Mouse (Mus musculus) MEL (cell line): ENCODE data around the gene Kcnj6. TPM values are rescaled to one million over a fixed set of nuclear protein-coding genes. Genes with fewer than 3 reads are reported as not detected.

Experiments used
- DNase-seq: peaks from one replicate; pipeline ENCODE4 v3.0.0; 2011; ENCODE audit warnings: low read depth, low spot score
- H3K27ac ChIP-seq: 2 replicates; pipeline ENCODE4 v1.5.1; 2012; ENCODE audit warnings: low read depth, mild to moderate bottlenecking, control low read depth, low read length, moderate library complexity; ENCODE audit not compliant: control insufficient read depth
- H3K27me3 ChIP-seq, 2 experiments: fragments of 150-350 bp in 1 of 2; sonication (generic) in 1 of 2; 2 replicates each; pipeline ENCODE4 v1.6.1; 2012; ENCODE audit warnings: low read length in 2 of 2, mild to moderate bottlenecking in 2 of 2, improper control_type of control experiment in 1 of 2, moderate library complexity in 1 of 2; ENCODE audit not compliant: insufficient read depth in 2 of 2, control insufficient read depth in 1 of 2
- H3K36me3 ChIP-seq, 2 experiments: 2 replicates each; pipeline ENCODE4 v1.6.1; 2012 to 2014; ENCODE audit warnings: low read length in 2 of 2, improper control_type of control experiment in 1 of 2, inconsistent platforms in 1 of 2, mild to moderate bottlenecking in 1 of 2; ENCODE audit not compliant: insufficient read depth in 2 of 2, control insufficient read depth in 1 of 2
- H3K4me1 ChIP-seq, 2 experiments: fragments of 150-350 bp in 1 of 2; sonication (generic) in 1 of 2; 2 replicates each; pipeline ENCODE4 v1.6.1; 2012; ENCODE audit warnings: low read length in 2 of 2, improper control_type of control experiment in 1 of 2, mild to moderate bottlenecking in 1 of 2; ENCODE audit not compliant: insufficient read depth in 2 of 2, control insufficient read depth in 1 of 2
- H3K4me3 ChIP-seq, 2 experiments: fragments of 150-350 bp in 1 of 2; sonication (generic) in 1 of 2; 2 replicates each; pipeline ENCODE4 v1.5.1; 2012; ENCODE audit warnings: low read depth in 2 of 2, low read length in 2 of 2, mild to moderate bottlenecking in 2 of 2, moderate library complexity in 2 of 2, control low read depth in 1 of 2, improper control_type of control experiment in 1 of 2; ENCODE audit not compliant: control insufficient read depth in 1 of 2, insufficient read depth in 1 of 2
- H3K79me2 ChIP-seq: 2 replicates; pipeline ENCODE4 v1.6.1; 2012; ENCODE audit warnings: mild to moderate bottlenecking, low read length, moderate library complexity; ENCODE audit not compliant: control insufficient read depth, poor library complexity, insufficient read depth
- H3K9ac ChIP-seq: 2 replicates; pipeline ENCODE4 v1.6.1; 2012; ENCODE audit warnings: low read depth, mild to moderate bottlenecking, control low read depth, low read length, moderate library complexity; ENCODE audit not compliant: control insufficient read depth, poor library complexity, severe bottlenecking
- H3K9me3 ChIP-seq: fragments of 150-350 bp; sonication (generic); replicated peaks from 2 replicates; pipeline ENCODE4 v1.6.1; 2012; ENCODE audit warnings: mild to moderate bottlenecking, low read length, improper control_type of control experiment, moderate library complexity; ENCODE audit not compliant: insufficient read depth
- CHD2 ChIP-seq: IDR thresholded peaks from 2 replicates; pipeline ENCODE4 v1.6.1; 2011; ENCODE audit warnings: low read length, improper control_type of control experiment
- ELF1 ChIP-seq: IDR thresholded peaks from 2 replicates; pipeline ENCODE4 v1.6.1; 2014; ENCODE audit warnings: low read depth, mild to moderate bottlenecking, inconsistent platforms, low read length, improper control_type of control experiment, moderate library complexity
- GABPA ChIP-seq: IDR thresholded peaks from 2 replicates; pipeline ENCODE4 v1.6.1; 2012; ENCODE audit warnings: low read depth, mild to moderate bottlenecking, inconsistent platforms, low read length, improper control_type of control experiment, moderate library complexity
- GATA1 ChIP-seq: IDR thresholded peaks from 2 replicates; pipeline ENCODE4 v1.6.1; 2011; ENCODE audit warnings: low read depth, low read length, improper control_type of control experiment
- HCFC1 ChIP-seq: IDR thresholded peaks from 2 replicates; pipeline ENCODE4 v1.6.1; 2012; ENCODE audit warnings: low read depth, mild to moderate bottlenecking, inconsistent platforms, low read length, improper control_type of control experiment, moderate library complexity
- JUND ChIP-seq: IDR thresholded peaks from 2 replicates; pipeline ENCODE4 v1.6.1; 2011; ENCODE audit warnings: low read depth, mild to moderate bottlenecking, improper control_type of control experiment, low read length
- MAZ ChIP-seq: IDR thresholded peaks from 2 replicates; pipeline ENCODE4 v1.6.1; 2012; ENCODE audit warnings: low read depth, mild to moderate bottlenecking, inconsistent platforms, low read length, improper control_type of control experiment
- MEF2A ChIP-seq: IDR thresholded peaks from 2 replicates; pipeline ENCODE4 v1.6.1; 2014; ENCODE audit warnings: low read depth, mild to moderate bottlenecking, inconsistent platforms, low read length, improper control_type of control experiment; ENCODE audit not compliant: poor library complexity, insufficient replicate concordance, severe bottlenecking; ENCODE audit errors: extremely low read depth
- MXI1 ChIP-seq: IDR thresholded peaks from 2 replicates; pipeline ENCODE4 v1.6.1; 2011; ENCODE audit warnings: mild to moderate bottlenecking, low read depth, low read length, improper control_type of control experiment
- MYB ChIP-seq: IDR thresholded peaks from 2 replicates; pipeline ENCODE4 v1.6.1; 2011; ENCODE audit warnings: mild to moderate bottlenecking, low read depth, low read length, improper control_type of control experiment
- NRF1 ChIP-seq: IDR thresholded peaks from 2 replicates; pipeline ENCODE4 v1.6.1; 2014; ENCODE audit warnings: low read depth, mild to moderate bottlenecking, inconsistent platforms, low read length, improper control_type of control experiment, moderate library complexity; ENCODE audit not compliant: poor library complexity, insufficient read depth, severe bottlenecking
- POLR2A ChIP-seq, 2 experiments: IDR thresholded peaks; 2 replicates each; pipeline ENCODE4 v1.6.1; 2011 to 2012; ENCODE audit warnings: low read length in 2 of 2, mild to moderate bottlenecking in 2 of 2, control low read depth in 1 of 2, improper control_type of control experiment in 1 of 2, low read depth in 1 of 2, moderate library complexity in 1 of 2; ENCODE audit not compliant: control insufficient read depth in 1 of 2, insufficient read depth in 1 of 2, poor library complexity in 1 of 2
- RAD21 ChIP-seq: IDR thresholded peaks from 2 replicates; pipeline ENCODE4 v1.6.1; 2011; ENCODE audit warnings: mild to moderate bottlenecking, low read depth, low read length, improper control_type of control experiment
- TAL1 ChIP-seq: IDR thresholded peaks from 2 replicates; pipeline ENCODE4 v1.6.1; 2012; ENCODE audit warnings: mild to moderate bottlenecking, inconsistent platforms, low read length, moderate library complexity, mixed read lengths
- TBP ChIP-seq: IDR thresholded peaks from 2 replicates; pipeline ENCODE4 v1.8.0; 2011; ENCODE audit warnings: low read depth, low read length, improper control_type of control experiment
- UBTF ChIP-seq: IDR thresholded peaks from 2 replicates; pipeline ENCODE4 v1.6.1; 2012; ENCODE audit warnings: low read depth, mild to moderate bottlenecking, inconsistent platforms, low read length, improper control_type of control experiment, moderate library complexity, borderline replicate concordance; ENCODE audit not compliant: insufficient read depth
- USF1 ChIP-seq: IDR thresholded peaks from 2 replicates; pipeline ENCODE4 v1.6.1; 2014; ENCODE audit warnings: low read depth, mild to moderate bottlenecking, inconsistent platforms, low read length, improper control_type of control experiment, moderate library complexity
- USF2 ChIP-seq, 2 experiments: IDR thresholded peaks; 2 replicates each; pipeline ENCODE4 v1.6.1; 2011 to 2012; ENCODE audit warnings: improper control_type of control experiment in 2 of 2, low read length in 2 of 2, borderline replicate concordance in 1 of 2, inconsistent platforms in 1 of 2, low read depth in 1 of 2, mild to moderate bottlenecking in 1 of 2; ENCODE audit not compliant: insufficient read depth in 1 of 2
- ZNF384 ChIP-seq: IDR thresholded peaks from 2 replicates; pipeline ENCODE4 v1.6.1; 2012; ENCODE audit warnings: low read depth, mild to moderate bottlenecking, inconsistent platforms, low read length, improper control_type of control experiment
- polyA plus RNA-seq, 2 experiments: library from polyadenylated mRNA; stranded (reverse) in 1 of 2; unstranded in 1 of 2; fragments of >175 nt in 1 of 2; fragments of >200 nt in 1 of 2; gene quantifications; 2 replicates each; pipeline versions ENCODE4 v1.2.1 to v1.2.4; 2012; ENCODE audit warnings: low replicate concordance in 2 of 2, low read depth in 1 of 2; ENCODE audit not compliant: insufficient read length in 2 of 2, insufficient read depth in 1 of 2, missing spikeins in 1 of 2
- total RNA-seq: library from RNA; depleted of rRNA; stranded (reverse); fragments of 300-350 nt; gene quantifications from 2 replicates; pipeline ENCODE4 v1.2.3, GENCODE M21; 2012

The Kcnj6 gene
- total and polyA plus RNA-seq, 3 experiments, result not detected

GRCm38 (mm10) chr16:94890581-94890980, 106.9 kb downstream of the Kcnj6 start:
- Histone ChIP-seq H3K27ac (no peak overlapping the region), H3K9me3 (no peaks in the 10 kb centered on the region), H3K79me2 (no peaks in the 10 kb centered on the region), H3K27me3 (no peaks in the 10 kb centered on the region), H3K4me3 (no peak overlapping the region), H3K4me1 (no peaks in the 10 kb centered on the region), H3K9ac (no peak overlapping the region), H3K36me3 (no peaks in the 10 kb centered on the region)
- no peak for TF ChIP-seq MAZ
- no peak for DNase-seq

GRCm38 (mm10) chr16:94890056-94890455, 107.4 kb downstream of the Kcnj6 start:
- Histone ChIP-seq H3K4me1 (no peaks in the 10 kb centered on the region), H3K9me3 (no peaks in the 10 kb centered on the region), H3K9ac (no peak overlapping the region), H3K36me3 (no peaks in the 10 kb centered on the region), H3K27me3 (no peaks in the 10 kb centered on the region), H3K4me3 (no peak overlapping the region), H3K79me2 (no peaks in the 10 kb centered on the region), H3K27ac (no peak overlapping the region)
- no peak for DNase-seq
- TF ChIP-seq NRF1 (no peak), MEF2A (no peak), POLR2A (IDR thresholded peaks at IDR 0.05; ENCODE audit: control insufficient read depth in 1 of 2, insufficient read depth in 1 of 2, low read depth in 1 of 2, low read length in 2 of 2, poor library complexity in 1 of 2) (no peak), CHD2 (no peak), TBP (no peak), MXI1 (no peak), GABPA (no peak), UBTF (no peak), ZNF384 (no peak), RAD21 (no peak), HCFC1 (no peak), JUND (no peak), GATA1 (no peak), USF2 (IDR thresholded peaks at IDR 0.05; ENCODE audit: borderline replicate concordance in 1 of 2, insufficient read depth in 1 of 2, low read depth in 1 of 2, low read length in 2 of 2) (no peak)
- TF ChIP-seq, all 39 proteins: peak for 0

- DNase-seq, result no peak
- no peak overlapping the region for H3K4me3 ChIP-seq
- TF ChIP-seq RAD21 (no peak), TAL1 (no peak), JUND (no peak), MYB (no peak), USF1 (no peak), ELF1 (no peak), GATA1 (no peak), UBTF (no peak), ZNF384 (no peak)
- H3K27ac ChIP-seq, result no peak overlapping the region
- no peaks in the 10 kb centered on the region for H3K4me1 ChIP-seq
- H3K79me2 ChIP-seq, result no peaks in the 10 kb centered on the region
- H3K27me3 ChIP-seq, result no peaks in the 10 kb centered on the region
- no peaks in the 10 kb centered on the region for H3K36me3 ChIP-seq
- no peak overlapping the region for H3K9ac ChIP-seq
- no peaks in the 10 kb centered on the region for H3K9me3 ChIP-seq
Observed at GRCm38 (mm10) chr16:94888554-94888953, 108.9 kb downstream of the Kcnj6 start.
